ENCODE assay signal across 28 mouse cellular contexts in genomic region chr3:145032676-145033075, GRCm38 (mm10). TPM values are rescaled to one million over a fixed set of nuclear protein-coding genes. Genes with fewer than 3 reads are reported as not detected.
"Had no signal": no experiment of that assay in that cellular context is flagged by ENCODE, and none has a peak within 500 bp of the region (broad histone marks: within the 10 kb centered on the region; RNA-seq: fewer than 3 reads in every experiment).

Gene Clca1, minus strand, starts transcription at chr3:145032776.

- H3K9ac ChIP-seq: limb, embryonic 13.5 days; liver, embryonic 12.5 days; liver, embryonic 15.5 days; lung, embryonic 15.5 days; stomach, embryonic 15.5 days had no signal

- H3K4me1 ChIP-seq: limb, embryonic 10.5 days; limb, embryonic 13.5 days; liver, embryonic 12.5 days; liver, embryonic 15.5 days; lung, embryonic 15.5 days; megakaryocyte, embryonic 14.5 days; midbrain, embryonic 10.5 days; stomach, embryonic 15.5 days had no signal

- H3K4me3 ChIP-seq: limb, embryonic 10.5 days; limb, embryonic 13.5 days; liver, embryonic 12.5 days; liver, embryonic 15.5 days; lung, embryonic 15.5 days; megakaryocyte, embryonic 14.5 days; midbrain, embryonic 10.5 days; stomach, embryonic 15.5 days had no signal

- ATAC-seq: inflammation-experienced regulatory T-cells, adult 6 months; liver, embryonic 12.5 days had no signal

- H3K27me3 ChIP-seq: limb, embryonic 13.5 days; liver, embryonic 12.5 days; liver, embryonic 15.5 days; lung, embryonic 15.5 days; stomach, embryonic 15.5 days had no signal

- H3K36me3 ChIP-seq: limb, embryonic 10.5 days; limb, embryonic 13.5 days; liver, embryonic 12.5 days; liver, embryonic 15.5 days; lung, embryonic 15.5 days; midbrain, embryonic 10.5 days; stomach, embryonic 15.5 days had no signal

- H3K27ac ChIP-seq: limb, embryonic 10.5 days; limb, embryonic 13.5 days; liver, embryonic 12.5 days; liver, embryonic 15.5 days; lung, embryonic 15.5 days; midbrain, embryonic 10.5 days; stomach, embryonic 15.5 days had no signal

- H3K9me3 ChIP-seq: limb, embryonic 10.5 days; limb, embryonic 13.5 days; liver, embryonic 12.5 days; liver, embryonic 15.5 days; lung, embryonic 15.5 days; megakaryocyte, embryonic 14.5 days; midbrain, embryonic 10.5 days; stomach, embryonic 15.5 days had no signal

- H3K4me2 ChIP-seq: limb, embryonic 13.5 days; liver, embryonic 12.5 days; liver, embryonic 15.5 days; lung, embryonic 15.5 days; stomach, embryonic 15.5 days had no signal

- DNase-seq: kidney, adult 18-20 months; kidney, adult 9 months; kidney, postnatal 14 days; kidney, postnatal 4 days; liver; lung, adult 18-20 months; lung, postnatal 10 days; lung, postnatal 36 days; midbrain, embryonic 14.5 days; right cerebral cortex, postnatal 4 days; spleen, adult 18-20 months; thymus, adult 2 months; thymus, postnatal 25 days had no signal

RNA-seq across cellular contexts. Expression of gene Clca1, which starts in this region (rescaled TPM):
- total RNA-seq: layer of hippocampus, adult 8-10 months; layer of hippocampus, postnatal 14 days; left cerebral cortex, adult 8-10 months; left cerebral cortex, postnatal 14 days; midbrain, postnatal 0 days had no signal
- polyA plus RNA-seq: inflammation-experienced regulatory T-cells, adult 6 months; lung, embryonic 15.5 days; midbrain, embryonic 10.5 days; midbrain, embryonic 14.5 days; midbrain, postnatal 0 days; neural tube, embryonic 11.5 days had no signal
